Mouse (Mus musculus) testis, adult 2 months (tissue): Measurements from ENCODE around the gene Atp1a2. TPM values are rescaled to one million over a fixed set of nuclear protein-coding genes. Genes with fewer than 3 reads are reported as not detected.
"Not testable (repeated sequence)": the region's sequence is repeated elsewhere in the genome, so short reads cannot be mapped to it uniquely, and the experiment has no call there.

Experiments
- H3K27ac ChIP-seq: fragments of 200-500 bp; 2 replicates; pipeline ENCODE4 v1.5.1; 2012; ENCODE audit warnings: low read depth, low read length; ENCODE audit not compliant: control insufficient read depth, insufficient read depth
- H3K27me3 ChIP-seq: fragments of 200-500 bp; 2 replicates; pipeline ENCODE4 v1.6.1; 2012; ENCODE audit warnings: mild to moderate bottlenecking, low read length, moderate library complexity; ENCODE audit not compliant: control insufficient read depth, insufficient read depth
- H3K36me3 ChIP-seq: fragments of 200-500 bp; 2 replicates; pipeline ENCODE4 v1.6.1; 2012; ENCODE audit warnings: mild to moderate bottlenecking, low read length; ENCODE audit not compliant: control insufficient read depth, insufficient read depth
- H3K4me1 ChIP-seq: fragments of 200-500 bp; 2 replicates; pipeline ENCODE4 v1.6.1; 2012; ENCODE audit warnings: low read length; ENCODE audit not compliant: control insufficient read depth, insufficient read depth
- H3K4me3 ChIP-seq: fragments of 200-500 bp; 2 replicates; pipeline ENCODE4 v1.5.1; 2012; ENCODE audit warnings: low read depth, mild to moderate bottlenecking, low read length, moderate library complexity, mixed read lengths; ENCODE audit not compliant: control insufficient read depth
- CTCF ChIP-seq: fragments of 200-500 bp; IDR thresholded peaks from 2 replicates; pipeline ENCODE4 v1.5.1; 2012; ENCODE audit warnings: low read depth, mild to moderate bottlenecking, inconsistent platforms, low read length, moderate library complexity; ENCODE audit not compliant: control insufficient read depth, insufficient read depth, insufficient replicate concordance
- POLR2A ChIP-seq: fragments of 200-500 bp; IDR thresholded peaks from 2 replicates; pipeline ENCODE4 v1.6.1; 2012; ENCODE audit warnings: low read depth, mild to moderate bottlenecking, inconsistent platforms, low read length, moderate library complexity; ENCODE audit not compliant: control insufficient read depth
- polyA plus RNA-seq: library from polyadenylated mRNA; depleted of rRNA; stranded (reverse); fragments of >200 nt; gene quantifications from 2 replicates; pipeline ENCODE4 v1.2.3, GENCODE M21; 2012

Atp1a2 gene
- polyA plus RNA-seq, 1 experiment = 17.3 TPM

DNA sequence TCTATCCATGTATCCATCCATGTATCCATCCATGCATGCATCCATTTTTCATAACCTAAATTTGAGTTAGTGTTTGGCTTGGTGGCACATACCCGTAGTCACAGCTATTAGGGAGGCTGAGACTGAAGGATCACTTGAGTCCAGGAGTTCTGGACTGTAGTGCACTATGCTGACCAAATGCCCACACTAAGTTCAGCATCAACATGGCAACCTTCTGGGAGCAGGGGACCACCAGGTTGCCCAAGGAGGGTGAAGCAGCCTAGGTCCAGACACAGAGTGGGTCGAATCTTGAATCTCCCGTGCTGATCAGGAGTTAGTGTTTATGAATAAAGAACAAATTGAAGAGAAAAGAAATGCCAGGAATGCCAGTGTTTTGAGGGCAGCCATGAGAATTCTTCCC lies 26.7 kb downstream of the Atp1a2 start:
- H3K4me1 ChIP-seq = peaks cover 3% of the 10 kb centered on the region; the same call in 1 of the 2 replicates
- no peaks in the 10 kb centered on the region for H3K36me3 ChIP-seq
- H3K27me3 ChIP-seq = no peaks in the 10 kb centered on the region
- no peak overlapping the region for H3K4me3 ChIP-seq
- no peak for TF ChIP-seq POLR2A
- no peak for TF ChIP-seq CTCF
- no peak overlapping the region for H3K27ac ChIP-seq

DNA sequence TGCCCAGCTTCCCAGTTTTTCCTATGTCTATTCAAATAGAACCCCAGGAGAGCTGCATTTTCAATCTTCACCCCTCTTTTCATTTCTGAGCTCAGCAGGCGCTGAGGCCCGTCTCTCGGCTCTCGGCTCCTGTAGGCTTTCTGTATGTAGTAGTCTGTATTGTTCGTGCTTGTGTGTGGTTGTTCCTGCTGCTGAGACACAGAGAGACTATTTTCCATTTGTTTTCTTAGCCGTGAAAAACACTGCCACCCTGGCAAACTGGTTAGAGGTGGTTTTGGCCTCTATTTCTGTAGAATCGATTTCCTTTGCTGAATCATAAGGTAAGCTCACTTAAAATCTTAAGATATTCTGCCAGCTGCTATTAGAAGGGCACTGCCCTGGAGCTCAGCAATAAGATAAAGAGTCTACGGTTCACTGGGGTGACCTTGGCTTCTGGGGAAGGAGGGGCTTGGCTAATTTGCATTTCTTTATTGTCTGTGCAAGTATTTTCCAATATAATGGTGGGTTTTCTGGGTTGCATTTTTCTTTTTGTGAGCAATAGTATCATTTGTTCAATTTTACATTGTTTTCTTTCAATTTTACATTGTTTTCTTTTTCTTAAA lies 36.3 kb downstream of the Atp1a2 start, which contains the start of gene Igsf8:
Igsf8 (plus strand) TSS at position 165 of the 602 bp plus-strand sequence.
- TF ChIP-seq POLR2A = no peak
- TF ChIP-seq CTCF = no peak
- Histone ChIP-seq H3K27ac (no peak within 1 kb of the TSS), H3K4me1 (no peaks in the 10 kb centered on the region), H3K4me3 (no peak within 1 kb of the TSS), H3K27me3 (no peaks in the 10 kb centered on the region), H3K36me3 (no peaks in the 10 kb centered on the region)

DNA sequence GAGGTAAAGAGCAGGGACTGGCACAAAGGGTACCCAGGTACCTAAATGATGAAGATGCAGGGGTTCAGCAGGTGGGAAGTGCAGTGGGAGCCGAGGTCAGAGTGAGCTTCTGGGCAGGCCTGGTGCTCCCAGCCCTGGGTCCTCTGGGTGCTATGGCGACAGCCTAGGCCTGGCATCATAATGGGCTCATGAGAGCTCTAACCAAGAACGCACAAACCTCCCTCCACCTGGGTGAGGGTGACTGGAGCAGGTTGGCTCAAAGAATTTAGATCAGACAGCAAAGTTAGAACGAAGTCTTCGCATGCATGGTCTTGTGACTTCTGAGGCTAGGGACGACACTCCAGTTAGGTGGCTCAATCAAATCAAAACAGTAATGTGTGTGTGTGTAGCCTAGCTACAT lies 39.5 kb downstream of the Atp1a2 start, which contains the start of gene Atp1a4:
Atp1a4 (minus strand) TSS at position 101 of the 400 bp plus-strand sequence.
- H3K4me3 ChIP-seq = peak within 1 kb of the TSS; percentile 91
- TF ChIP-seq CTCF = no peak
- peak; percentile 86; the same call in 1 of the 2 replicates for TF ChIP-seq POLR2A
- peak within 1 kb of the TSS; percentile 61 for H3K27ac ChIP-seq
- H3K27me3 ChIP-seq = no peaks in the 10 kb centered on the region
- H3K36me3 ChIP-seq = no peaks in the 10 kb centered on the region
- H3K4me1 ChIP-seq = no peaks in the 10 kb centered on the region

- H3K4me3 ChIP-seq = no peak overlapping the region
- no peaks in the 10 kb centered on the region for H3K36me3 ChIP-seq
- no peak overlapping the region for H3K27ac ChIP-seq
- peaks cover 4% of the 10 kb centered on the region for H3K4me1 ChIP-seq
- TF ChIP-seq POLR2A (no peak), CTCF (peak; percentile 29; the same call in 1 of the 2 replicates)
- H3K27me3 ChIP-seq = no peaks in the 10 kb centered on the region
Observed at GRCm38 (mm10) chr1:172247679-172248078, 50.2 kb downstream of the Atp1a2 start.

GRCm38 (mm10) chr1:172247216-172247615 lies 50.6 kb downstream of the Atp1a2 start:
- Histone ChIP-seq H3K27ac (no peak overlapping the region), H3K4me3 (no peak overlapping the region), H3K36me3 (no peaks in the 10 kb centered on the region), H3K4me1 (peaks cover 4% of the 10 kb centered on the region), H3K27me3 (no peaks in the 10 kb centered on the region)
- no peak for TF ChIP-seq POLR2A
- TF ChIP-seq CTCF = no peak

GRCm38 (mm10) chr1:172244645-172245044 lies 53.2 kb downstream of the Atp1a2 start:
- H3K4me1 ChIP-seq, H3K4me3 ChIP-seq, H3K27me3 ChIP-seq, H3K27ac ChIP-seq, H3K36me3 ChIP-seq: not testable (repeated sequence)

DNA sequence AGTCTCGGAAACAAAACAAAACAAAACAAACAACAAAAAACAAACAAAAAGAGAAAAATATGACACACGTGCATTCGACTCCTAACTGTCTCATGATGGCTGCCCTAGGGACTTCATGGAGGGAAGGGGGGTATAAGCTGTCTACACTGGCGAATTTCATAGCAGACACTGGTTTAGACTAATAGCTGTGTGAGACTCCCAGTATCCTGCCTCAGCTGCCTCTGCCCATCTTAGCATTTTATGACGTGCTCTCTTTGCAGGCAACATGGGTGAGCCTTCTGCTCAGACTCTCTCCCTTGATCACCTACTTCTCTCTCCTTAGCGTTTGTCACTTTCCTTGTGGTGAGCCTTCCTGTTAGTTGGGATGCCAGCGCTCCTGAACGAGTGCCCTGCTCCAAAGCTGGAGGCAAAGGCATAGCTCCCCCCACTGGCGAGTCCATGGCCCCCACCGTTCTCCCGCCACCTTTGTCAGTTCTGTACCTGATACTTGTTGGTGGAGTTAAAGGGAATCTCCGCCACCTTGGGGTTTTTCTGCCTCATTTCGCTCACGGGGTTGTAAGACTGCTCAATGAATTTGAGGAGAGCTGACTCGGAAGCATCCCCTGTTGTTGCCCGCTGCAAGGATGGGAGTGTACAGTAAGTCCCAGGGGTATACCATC lies 54.2 kb downstream of the Atp1a2 start:
- H3K27ac ChIP-seq = no peak overlapping the region
- peaks cover 4% of the 10 kb centered on the region for H3K4me1 ChIP-seq
- no peak overlapping the region for H3K4me3 ChIP-seq
- TF ChIP-seq POLR2A (no peak), CTCF (no peak)
- H3K36me3 ChIP-seq = no peaks in the 10 kb centered on the region
- no peaks in the 10 kb centered on the region for H3K27me3 ChIP-seq

DNA sequence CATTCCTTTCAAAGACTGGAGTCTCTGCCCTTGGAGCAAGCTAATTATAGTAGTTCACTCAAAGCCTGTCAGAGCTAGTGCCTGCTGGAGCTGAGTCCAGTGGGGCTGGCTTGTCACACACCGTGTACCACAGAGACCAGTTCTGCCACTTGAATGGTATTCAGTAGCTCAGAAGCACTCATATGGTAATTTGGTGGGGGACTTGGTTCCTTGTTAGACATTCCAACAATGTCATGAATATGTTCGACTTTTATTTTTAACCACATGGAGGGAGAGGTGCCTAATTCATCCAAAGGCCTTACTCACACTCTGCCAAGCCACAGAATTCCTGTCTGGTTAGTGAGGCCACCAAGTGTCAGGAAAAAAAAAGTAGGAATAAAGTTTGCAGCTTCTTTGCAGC lies 55.5 kb downstream of the Atp1a2 start:
- H3K4me1 ChIP-seq = peaks cover 4% of the 10 kb centered on the region
- no peak overlapping the region for H3K4me3 ChIP-seq
- no peak overlapping the region for H3K27ac ChIP-seq
- no peaks in the 10 kb centered on the region for H3K36me3 ChIP-seq
- no peaks in the 10 kb centered on the region for H3K27me3 ChIP-seq
- TF ChIP-seq POLR2A (no peak), CTCF (no peak)
